Mouse (Mus musculus): ENCODE data around the gene Ms4a3. TPM values are rescaled to one million over a fixed set of nuclear protein-coding genes. Genes with fewer than 3 reads are reported as not detected.
A peak's percentile ranks its signal among the peaks of the same experiment; 100 is the strongest.

The Ms4a3 gene
- total RNA-seq, 1 experiment from 2014 or later, result not detected

DNA sequence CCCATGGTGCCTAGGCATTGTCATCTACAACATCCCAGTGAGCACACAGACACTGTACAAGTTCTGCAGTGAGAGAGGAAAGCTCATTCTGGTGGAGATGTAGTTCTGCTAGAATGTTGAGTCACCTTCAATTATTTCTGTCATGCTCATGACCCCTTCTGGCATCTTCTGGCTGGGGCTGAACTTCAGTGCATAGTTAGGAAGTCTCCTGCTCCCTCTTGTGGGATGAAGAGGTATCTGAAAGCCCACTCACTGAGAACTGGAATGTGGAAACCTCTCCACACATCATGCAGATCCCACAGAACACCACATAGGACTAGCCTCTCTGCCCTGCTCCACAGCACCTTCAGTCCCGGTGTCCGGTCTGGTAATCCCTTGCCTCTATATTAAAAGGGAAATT, 38.6 kb downstream of the Ms4a3 start:
- ATAC-seq (replicated peaks; ENCODE audit: insufficient number of reproducible peaks, low FRiP score, low TSS enrichment, poor library complexity, severe bottlenecking), result peak; percentile 76

DNA sequence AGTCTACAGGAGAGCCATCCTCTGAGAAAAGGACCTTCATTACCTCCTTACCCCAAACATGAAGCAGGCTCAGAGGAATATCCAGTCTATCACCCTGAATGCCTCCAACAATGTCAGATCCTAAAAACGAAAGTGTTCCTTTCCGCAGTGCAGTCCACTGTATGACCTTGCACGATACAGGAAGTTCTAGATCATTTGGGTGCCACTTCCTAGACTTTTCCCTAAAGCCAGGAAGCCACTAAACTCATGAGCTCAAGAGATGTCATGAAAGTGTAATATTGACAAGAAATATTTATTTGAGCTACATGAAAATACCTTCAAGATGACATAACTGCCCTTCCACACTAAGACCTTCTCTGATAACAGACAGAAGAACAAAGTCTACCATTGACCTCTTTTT, 39.3 kb downstream of the Ms4a3 start:
- no peak for ATAC-seq (replicated peaks; ENCODE audit: insufficient number of reproducible peaks, low FRiP score, low TSS enrichment, poor library complexity, severe bottlenecking)

DNA sequence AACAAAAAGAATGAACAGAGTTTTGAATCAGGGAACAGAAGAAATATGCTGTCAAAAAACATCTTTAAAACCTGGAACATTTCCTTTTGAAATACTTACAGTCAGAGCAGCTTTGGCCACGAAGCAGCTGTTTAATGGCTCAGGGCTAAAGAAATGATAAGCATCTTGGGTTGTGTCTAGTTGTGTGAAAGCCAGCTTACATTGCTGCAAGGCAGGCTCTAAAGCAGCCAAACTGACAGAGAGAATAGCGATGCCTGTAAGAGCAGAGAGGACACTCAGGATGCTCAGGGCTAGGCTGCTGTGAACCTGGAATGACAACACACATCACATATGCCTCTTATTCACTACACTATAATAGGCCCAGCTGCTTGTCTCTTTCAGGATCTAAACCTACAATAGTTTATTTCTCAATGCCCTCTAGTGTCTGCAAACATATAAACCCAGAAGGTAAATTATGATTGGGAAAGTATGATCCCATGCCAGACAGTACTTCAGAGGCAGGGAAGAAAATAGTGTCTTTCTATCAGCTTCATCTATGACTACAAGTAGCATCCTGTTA, 50.7 kb downstream of the Ms4a3 start:
- no peak for ATAC-seq (replicated peaks; ENCODE audit: insufficient number of reproducible peaks, low FRiP score, low TSS enrichment, poor library complexity, severe bottlenecking)

DNA sequence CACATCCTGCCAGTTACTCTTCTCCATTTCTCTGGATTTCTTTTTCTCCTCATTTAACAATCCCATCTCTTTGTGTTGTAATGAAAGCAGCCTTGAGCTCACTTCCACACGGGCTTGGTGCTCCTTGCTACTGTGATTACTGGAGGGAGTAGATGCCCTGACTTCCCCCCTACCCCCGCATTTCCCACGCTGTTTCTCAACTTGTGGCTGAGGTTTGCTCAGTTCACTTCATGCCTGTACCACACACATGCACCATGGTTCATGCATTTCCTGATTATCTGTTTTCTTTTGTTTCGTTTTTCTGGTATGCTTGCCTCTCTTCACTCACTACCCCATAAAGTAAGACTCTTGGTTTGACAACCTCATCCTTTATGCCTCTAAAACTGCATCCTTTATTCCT, 51.4 kb downstream of the Ms4a3 start:
- ATAC-seq (replicated peaks; ENCODE audit: insufficient number of reproducible peaks, low FRiP score, low TSS enrichment, poor library complexity, severe bottlenecking), result peak; percentile 88

Other genes starting within 250 kb of the Ms4a3 start
- gene Ms4a4c, start 236.1 kb downstream of the Ms4a3 start, total RNA-seq (2017), result 52.0 to 109 TPM (median 89.6 TPM) in 3 replicates
- 78.1 to 289 TPM (median 80.3 TPM) in 3 replicates for gene Ms4a4b, start 197.3 kb downstream of the Ms4a3 start, total RNA-seq (2017)
- gene Ms4a6c, start 171.5 kb downstream of the Ms4a3 start, total RNA-seq (2017), result 292 to 487 TPM (median 394 TPM) in 3 replicates
- 50.1 to 131 TPM (median 127 TPM) in 3 replicates for gene Gm8369, start 154.9 kb downstream of the Ms4a3 start, total RNA-seq (2017)
- 127 to 138 TPM (median 132 TPM) in 3 replicates for gene Ms4a6b, start 124.3 kb downstream of the Ms4a3 start, total RNA-seq (2017)
- not detected in 3 replicates for gene Ms4a4d, start 104.0 kb downstream of the Ms4a3 start, total RNA-seq (2017)
- 8.2 to 23.7 TPM (median 14.1 TPM) in 3 replicates for gene Ms4a6d, start 36.0 kb downstream of the Ms4a3 start, total RNA-seq (2017)
- gene Ms4a2, start 17.1 kb downstream of the Ms4a3 start, total RNA-seq (2017), result 22.8 to 63.8 TPM (median 63.0 TPM) in 3 replicates
- gene Oosp2, start 19.7 kb upstream of the Ms4a3 start, total RNA-seq (2017), result not detected in 3 replicates
- 1.5 TPM in 1 of 3 replicates, not detected in the others for gene Oosp1, start 50.3 kb upstream of the Ms4a3 start, total RNA-seq (2017)
- gene Oosp3, start 56.2 kb upstream of the Ms4a3 start, total RNA-seq (2017), result not detected in 3 replicates
- gene Gif, start 106.7 kb upstream of the Ms4a3 start, total RNA-seq (2017), result not detected in 3 replicates
- gene Mrpl16, start 129.5 kb upstream of the Ms4a3 start, total RNA-seq (2017), result 28.5 to 49.0 TPM (median 45.7 TPM) in 3 replicates
- gene Stx3, start 178.6 kb upstream of the Ms4a3 start, total RNA-seq (2017), result 8.9 to 23.6 TPM (median 19.8 TPM) in 3 replicates
- gene Olfr1417, start 198.4 kb upstream of the Ms4a3 start, total RNA-seq (2017), result 0.43 TPM in 1 of 3 replicates, not detected in the others
- not detected in 3 replicates for gene Olfr1418, start 220.2 kb upstream of the Ms4a3 start, total RNA-seq (2017)
- gene Olfr1419, start 234.3 kb upstream of the Ms4a3 start, total RNA-seq (2017), result not detected in 3 replicates
- not detected in 3 replicates for gene Olfr1420, start 245.7 kb upstream of the Ms4a3 start, total RNA-seq (2017)

Measured in monocyte, adult 5-6 weeks (primary cell).